Mouse (Mus musculus): ENCODE data around the gene 6030468B19Rik.

Gene 6030468B19Rik

GRCm38 (mm10) chr11:117797511-117798159 is at the start of gene 6030468B19Rik:
Gene 6030468B19Rik, plus strand, starts transcription at chr11:117797660.
- no peak for DNase-seq

- no peak for DNase-seq
These were observed 48.8 kb upstream of the 6030468B19Rik start for GRCm38 (mm10) chr11:117748628-117749027.

- no peak for DNase-seq
These were observed 48.0 kb upstream of the 6030468B19Rik start for GRCm38 (mm10) chr11:117749414-117749813.

- DNase-seq, result peak; percentile 42 to 44
These were observed 45.9 kb upstream of the 6030468B19Rik start for GRCm38 (mm10) chr11:117751544-117751943.

- DNase-seq, result no peak
These were observed 41.6 kb upstream of the 6030468B19Rik start for GRCm38 (mm10) chr11:117755891-117756290.

GRCm38 (mm10) chr11:117759267-117759666 is 38.2 kb upstream of the 6030468B19Rik start:
- DNase-seq, result peak in 1 of 2 experiments; percentile 21

GRCm38 (mm10) chr11:117760374-117761119 is 36.9 kb upstream of the 6030468B19Rik start:
- peak; percentile 67 to 75 for DNase-seq

- DNase-seq, result no peak
These were observed 35.7 kb upstream of the 6030468B19Rik start for GRCm38 (mm10) chr11:117761801-117762200.

- peak in 1 of 2 experiments; percentile 18 for DNase-seq
These were observed 35.2 kb upstream of the 6030468B19Rik start for GRCm38 (mm10) chr11:117762246-117762645.

- peak in 1 of 2 experiments; percentile 7 for DNase-seq
These were observed 33.1 kb upstream of the 6030468B19Rik start for GRCm38 (mm10) chr11:117764319-117764718.

- DNase-seq, result peak in 1 of 2 experiments; percentile 14
These were observed 32.1 kb upstream of the 6030468B19Rik start for GRCm38 (mm10) chr11:117765361-117765760.

GRCm38 (mm10) chr11:117766275-117766674 is 31.2 kb upstream of the 6030468B19Rik start:
- DNase-seq, result no peak

GRCm38 (mm10) chr11:117768725-117769682 is 28.5 kb upstream of the 6030468B19Rik start:
- peak; percentile 35 to 56 for DNase-seq

GRCm38 (mm10) chr11:117769683-117770047 is 27.8 kb upstream of the 6030468B19Rik start:
- DNase-seq, result no peak

GRCm38 (mm10) chr11:117770407-117770806 is 27.1 kb upstream of the 6030468B19Rik start:
- no peak for DNase-seq

- no peak for DNase-seq
These were observed 25.1 kb upstream of the 6030468B19Rik start for GRCm38 (mm10) chr11:117772352-117772751.

- no peak for DNase-seq
These were observed 22.5 kb upstream of the 6030468B19Rik start for GRCm38 (mm10) chr11:117774925-117775324.

GRCm38 (mm10) chr11:117775540-117775939 is 21.9 kb upstream of the 6030468B19Rik start:
- no peak for DNase-seq

GRCm38 (mm10) chr11:117776085-117776792 is 21.2 kb upstream of the 6030468B19Rik start:
- no peak for DNase-seq

GRCm38 (mm10) chr11:117777111-117777510 is 20.3 kb upstream of the 6030468B19Rik start:
- no peak for DNase-seq

GRCm38 (mm10) chr11:117778031-117778430 is 19.4 kb upstream of the 6030468B19Rik start:
- peak; percentile 74 to 83 for DNase-seq

- peak; percentile 49 to 66 for DNase-seq
These were observed 18.5 kb upstream of the 6030468B19Rik start for GRCm38 (mm10) chr11:117778851-117779433.

Measured in kidney, postnatal 36 days (tissue).